In the genomic region with DNA sequence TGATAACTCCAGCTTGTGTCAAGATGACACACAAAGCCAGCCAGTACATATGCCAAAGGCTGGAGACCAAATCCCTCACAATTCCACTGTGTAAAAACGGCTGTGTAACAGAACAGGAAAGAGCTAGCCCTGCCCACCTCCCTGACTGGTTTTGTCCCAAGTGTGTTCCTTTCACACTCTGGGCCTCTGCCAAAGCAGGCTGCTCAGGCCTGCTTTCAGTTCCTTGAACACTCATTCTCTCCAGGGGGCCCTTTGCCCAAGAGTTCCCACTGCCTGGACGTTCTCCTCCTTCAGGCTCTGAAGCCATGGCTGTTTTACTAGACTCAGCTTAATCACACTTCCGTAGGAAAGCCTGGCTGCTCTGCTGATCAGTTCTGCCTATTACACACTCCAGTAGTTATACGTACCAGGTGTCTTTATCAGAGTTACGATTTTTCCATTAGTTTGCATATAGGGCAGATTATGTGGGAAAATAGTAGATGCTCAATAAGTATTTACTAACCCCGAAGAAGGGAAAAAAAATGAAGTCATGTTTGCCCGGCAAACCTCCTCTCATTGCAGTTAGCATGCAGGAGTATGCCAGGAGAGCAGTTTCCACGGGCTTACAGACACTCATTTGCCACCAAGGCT, we compare ENCODE assay signal across 9 mouse cellular contexts.
DNase-seq lines count a peak whose midpoint lies in the region; ATAC-seq and TF ChIP-seq lines count a peak whose summit lies in the region.
"Had no signal": no experiment of that assay in that cellular context is flagged by ENCODE, and none has a peak within 500 bp of the region (broad histone marks: within the 10 kb centered on the region; RNA-seq: fewer than 3 reads in every experiment).

No protein-coding gene starts in this region.

- TF ChIP-seq CTCF in heart, postnatal 0 days (IDR thresholded peaks at IDR 0.05; ENCODE audit: low read depth): no peak
- no peak for TF ChIP-seq CTCF in liver, postnatal 0 days (IDR thresholded peaks at IDR 0.05; ENCODE audit: low read depth)

- peak overlapping the region; percentile 40; the same call in 1 of the 2 replicates for H3K27ac ChIP-seq in hindbrain, embryonic 13.5 days
- H3K27ac ChIP-seq in hindbrain, embryonic 14.5 days: no peak overlapping the region
- no peak overlapping the region for H3K27ac ChIP-seq in heart, postnatal 0 days (ENCODE audit: low read depth)
- H3K27ac ChIP-seq in liver, postnatal 0 days (ENCODE audit: low read depth): no peak overlapping the region
- H3K27ac ChIP-seq: midbrain, embryonic 12.5 days had no signal

- H3K4me2 ChIP-seq in hindbrain, embryonic 13.5 days: no peak overlapping the region
- H3K4me2 ChIP-seq in hindbrain, embryonic 14.5 days (replicated peaks): no peak overlapping the region
- no peak overlapping the region for H3K4me2 ChIP-seq in heart, postnatal 0 days (ENCODE audit: low read depth, low read length)
- H3K4me2 ChIP-seq in liver, postnatal 0 days (ENCODE audit: low read depth, low read length): no peak overlapping the region
- H3K4me2 ChIP-seq: midbrain, embryonic 12.5 days had no signal

- no peak for TF ChIP-seq EP300 in heart, postnatal 0 days (IDR thresholded peaks at IDR 0.05; ENCODE audit: low read depth)
- TF ChIP-seq EP300 in liver, postnatal 0 days (IDR thresholded peaks at IDR 0.05; ENCODE audit: low read depth): no peak

- H3K36me3 ChIP-seq in hindbrain, embryonic 13.5 days: no peaks in the 10 kb centered on the region
- no peaks in the 10 kb centered on the region for H3K36me3 ChIP-seq in hindbrain, embryonic 14.5 days (replicated peaks; ENCODE audit: control insufficient read depth, insufficient read depth)
- no peaks in the 10 kb centered on the region for H3K36me3 ChIP-seq in heart, postnatal 0 days (replicated peaks; ENCODE audit: control insufficient read depth, insufficient read depth, low read length)
- no peaks in the 10 kb centered on the region for H3K36me3 ChIP-seq in liver, postnatal 0 days (replicated peaks; ENCODE audit: insufficient read depth, low read length)
- H3K36me3 ChIP-seq: midbrain, embryonic 12.5 days had no signal

- H3K9me3 ChIP-seq in hindbrain, embryonic 13.5 days: no peaks in the 10 kb centered on the region
- no peaks in the 10 kb centered on the region for H3K9me3 ChIP-seq in hindbrain, embryonic 14.5 days (ENCODE audit: control insufficient read depth, low read length)
- no peaks in the 10 kb centered on the region for H3K9me3 ChIP-seq in heart, postnatal 0 days (replicated peaks; ENCODE audit: control insufficient read depth, low read length)
- 0 out of 2 replicates have a peak, but pooled peaks cover 2% of the 10 kb centered on the region for H3K9me3 ChIP-seq in liver, postnatal 0 days (ENCODE audit: low read length)
- H3K9me3 ChIP-seq: midbrain, embryonic 12.5 days had no signal

- H3K4me1 ChIP-seq in hindbrain, embryonic 13.5 days (replicated peaks): peaks cover 20% of the 10 kb centered on the region
- H3K4me1 ChIP-seq in hindbrain, embryonic 14.5 days (replicated peaks; ENCODE audit: control insufficient read depth, insufficient read depth, low read length): peaks cover 14% of the 10 kb centered on the region; the same call in 1 of the 2 replicates
- peaks cover 5% of the 10 kb centered on the region; the same call in 1 of the 2 replicates for H3K4me1 ChIP-seq in heart, postnatal 0 days (ENCODE audit: control insufficient read depth, insufficient read depth)
- peaks cover 6% of the 10 kb centered on the region for H3K4me1 ChIP-seq in liver, postnatal 0 days (ENCODE audit: insufficient read depth)

- H3K9ac ChIP-seq in hindbrain, embryonic 13.5 days: no peak overlapping the region
- H3K9ac ChIP-seq in hindbrain, embryonic 14.5 days: no peak overlapping the region
- no peak overlapping the region for H3K9ac ChIP-seq in heart, postnatal 0 days (replicated peaks; ENCODE audit: low read depth, low read length)
- H3K9ac ChIP-seq in liver, postnatal 0 days (replicated peaks): no peak overlapping the region
- H3K9ac ChIP-seq: midbrain, embryonic 12.5 days had no signal

- H3K4me3 ChIP-seq in hindbrain, embryonic 13.5 days: no peak overlapping the region
- no peak overlapping the region for H3K4me3 ChIP-seq in hindbrain, embryonic 14.5 days (replicated peaks; ENCODE audit: low read length)
- no peak overlapping the region for H3K4me3 ChIP-seq in heart, postnatal 0 days (ENCODE audit: low read depth, low read length)
- no peak overlapping the region for H3K4me3 ChIP-seq in liver, postnatal 0 days (ENCODE audit: low read depth, low read length)
- H3K4me3 ChIP-seq: midbrain, embryonic 12.5 days had no signal

- DNase-seq in hindbrain, embryonic 14.5 days (ENCODE audit: low spot score): no peak
- peak; percentile 42 for DNase-seq in adrenal gland, postnatal 14 days
- no peak for DNase-seq in heart, postnatal 0 days (ENCODE audit: low spot score)
- DNase-seq in liver, postnatal 0 days: peak; percentile 22
- no peak for DNase-seq in thymus, postnatal 0 days (ENCODE audit: low spot score)
- DNase-seq in cerebellum, postnatal 25 days: no peak
- no peak for DNase-seq in MN1 (ENCODE audit: low spot score)

- WGBS in hindbrain, embryonic 13.5 days: 51% methylated on average over 8 of the region's 8 CpGs
- 56% methylated on average over 8 of the region's 8 CpGs for WGBS in hindbrain, embryonic 14.5 days
- 54% methylated on average over 8 of the region's 8 CpGs for WGBS in heart, postnatal 0 days
- 55% methylated on average over 8 of the region's 8 CpGs for WGBS in liver, postnatal 0 days (ENCODE audit: insufficient replicate concordance)

- no peak for ATAC-seq in hindbrain, embryonic 13.5 days (ENCODE audit: low FRiP score)
- no peak; the same call in 1 of the 2 replicates for ATAC-seq in hindbrain, embryonic 14.5 days (ENCODE audit: low FRiP score)
- ATAC-seq in heart, postnatal 0 days (ENCODE audit: insufficient read depth, low read depth): peak; percentile 12; the same call in 1 of the 2 replicates
- peak; percentile 59 for ATAC-seq in liver, postnatal 0 days

- no peaks in the 10 kb centered on the region for H3K27me3 ChIP-seq in hindbrain, embryonic 13.5 days
- H3K27me3 ChIP-seq in hindbrain, embryonic 14.5 days (ENCODE audit: control insufficient read depth, insufficient read depth, low read length): no peaks in the 10 kb centered on the region
- peaks cover 72% of the 10 kb centered on the region for H3K27me3 ChIP-seq in heart, postnatal 0 days (ENCODE audit: control insufficient read depth, insufficient read depth, low read length)
- H3K27me3 ChIP-seq in liver, postnatal 0 days (ENCODE audit: insufficient read depth, low read length): no peaks in the 10 kb centered on the region

Comparison
In these comparisons a context has a peak if more than half of its experiments do, and no peak if none do; other contexts are left out.
1. ATAC-seq: peak in heart, postnatal 0 days (single experiment) and liver, postnatal 0 days (single experiment); none in hindbrain, embryonic 13.5 days (single experiment) and hindbrain, embryonic 14.5 days (single experiment).
2. DNase-seq: peak in adrenal gland, postnatal 14 days (single experiment) and liver, postnatal 0 days (single experiment); none in hindbrain, embryonic 14.5 days (single experiment), heart, postnatal 0 days (single experiment), thymus, postnatal 0 days (single experiment), cerebellum, postnatal 25 days (0 of 2) and MN1 (single experiment).